Mouse (Mus musculus) frontal cortex, postnatal 14 days (tissue): ENCODE data around the gene Znrf4.

ENCODE experiments used
- DNase-seq, 2 experiments: peaks; one replicate each; pipeline ENCODE4 v3.0.0; 2022; ENCODE audit warnings: low spot score in 2 of 2

The Znrf4 gene

GRCm38 (mm10) chr17:56512310-56512709 is at the start of gene Znrf4:
Gene Znrf4 (minus strand): TSS chr17:56512431.
- DNase-seq, result no peak

- DNase-seq, result no peak
Measured at GRCm38 (mm10) chr17:56561866-56562265, 49.6 kb upstream of the Znrf4 start.

GRCm38 (mm10) chr17:56560131-56560530 is 47.9 kb upstream of the Znrf4 start:
- no peak for DNase-seq

- DNase-seq, result no peak
Measured at GRCm38 (mm10) chr17:56559386-56559785, 47.2 kb upstream of the Znrf4 start.

- peak in 1 of 2 experiments; percentile 75 for DNase-seq
Measured at GRCm38 (mm10) chr17:56558448-56558847, 46.2 kb upstream of the Znrf4 start.

GRCm38 (mm10) chr17:56554122-56554551 is 41.9 kb upstream of the Znrf4 start, which contains the start of gene Gm20219:
Gene Gm20219 (minus strand): TSS chr17:56554387.
- no peak for DNase-seq

- DNase-seq, result peak; percentile 61 to 75
Measured at GRCm38 (mm10) chr17:56552781-56553363, 40.6 kb upstream of the Znrf4 start.

- peak in 1 of 2 experiments; percentile 40 for DNase-seq
Measured at GRCm38 (mm10) chr17:56551841-56552581, 39.8 kb upstream of the Znrf4 start.

- DNase-seq, result peak; percentile 2 to 5
Measured at GRCm38 (mm10) chr17:56550784-56551475, 38.7 kb upstream of the Znrf4 start.

GRCm38 (mm10) chr17:56548605-56549105 is 36.4 kb upstream of the Znrf4 start:
- DNase-seq, result peak in 1 of 2 experiments; percentile 2

- peak in 1 of 2 experiments; percentile 5 for DNase-seq
Measured at GRCm38 (mm10) chr17:56547846-56548604, 35.8 kb upstream of the Znrf4 start.

GRCm38 (mm10) chr17:56547116-56547845 is 35.0 kb upstream of the Znrf4 start:
- DNase-seq, result peak in 1 of 2 experiments; percentile 10

- no peak for DNase-seq
Measured at GRCm38 (mm10) chr17:56546576-56546975, 34.3 kb upstream of the Znrf4 start.

- no peak for DNase-seq
Measured at GRCm38 (mm10) chr17:56545945-56546344, 33.7 kb upstream of the Znrf4 start.

- DNase-seq, result no peak
Measured at GRCm38 (mm10) chr17:56544699-56545387, 32.6 kb upstream of the Znrf4 start.

- no peak for DNase-seq
Measured at GRCm38 (mm10) chr17:56543684-56544224, 31.5 kb upstream of the Znrf4 start.

GRCm38 (mm10) chr17:56542736-56543135 is 30.5 kb upstream of the Znrf4 start:
- no peak for DNase-seq

GRCm38 (mm10) chr17:56540562-56540975 is 28.3 kb upstream of the Znrf4 start:
- DNase-seq, result no peak

- no peak for DNase-seq
Measured at GRCm38 (mm10) chr17:56537912-56538311, 25.7 kb upstream of the Znrf4 start.

- no peak for DNase-seq
Measured at GRCm38 (mm10) chr17:56536874-56537273, 24.6 kb upstream of the Znrf4 start.
